Mouse (Mus musculus) lung, embryonic 14.5 days (tissue): ENCODE results near the gene Foxf1. TPM values are rescaled to one million over a fixed set of nuclear protein-coding genes. Genes with fewer than 3 reads are reported as not detected.

Experiments used
- ATAC-seq: fragments of 200-750 bp; cut with Nextera tagmentation; 2 replicates; pipeline ENCODE4 v1.8.0; 2017; ENCODE audit warnings: mild to moderate bottlenecking, moderate TSS enrichment, moderate library complexity; ENCODE audit not compliant: insufficient read depth
- DNase-seq: peaks from one replicate; pipeline ENCODE4 v3.0.0-alpha.2; 2015
- H3K27ac ChIP-seq: fragments of 300-500 bp; sonication (generic); 2 replicates; pipeline ENCODE4 v1.5.1; 2014; ENCODE audit warnings: low read depth, mild to moderate bottlenecking, moderate library complexity
- H3K27me3 ChIP-seq: fragments of 300-500 bp; sonication (generic); 2 replicates; pipeline ENCODE4 v1.6.1; 2014; ENCODE audit warnings: low read length, control low read depth; ENCODE audit not compliant: insufficient read depth
- H3K36me3 ChIP-seq: fragments of 300-500 bp; sonication (generic); 2 replicates; pipeline ENCODE4 v1.6.1; 2014; ENCODE audit warnings: control low read depth; ENCODE audit not compliant: insufficient read depth
- H3K4me1 ChIP-seq: fragments of 300-500 bp; sonication (generic); 2 replicates; pipeline ENCODE4 v1.6.1; 2014; ENCODE audit warnings: antibody characterized with exemption, control low read depth; ENCODE audit not compliant: insufficient read depth
- H3K4me2 ChIP-seq: fragments of 300-500 bp; sonication (generic); 2 replicates; pipeline ENCODE4 v1.6.1; 2014; ENCODE audit warnings: mild to moderate bottlenecking
- H3K4me3 ChIP-seq: fragments of 300-500 bp; sonication (generic); 2 replicates; pipeline ENCODE4 v1.5.1; 2014; ENCODE audit warnings: low read depth, low read length
- H3K9ac ChIP-seq: fragments of 300-500 bp; sonication (generic); 2 replicates; pipeline ENCODE4 v1.6.1; 2014
- H3K9me3 ChIP-seq: fragments of 300-500 bp; sonication (generic); 2 replicates; pipeline ENCODE4 v1.6.1; 2016; ENCODE audit warnings: low read depth, low read length, control low read depth
- CTCF ChIP-seq: IDR thresholded peaks from 2 replicates; pipeline ENCODE4 v1.5.1; 2016; ENCODE audit warnings: antibody characterized with exemption, low read depth
- WGBS: fragments of 180-500 bp; shearing (Covaris S2); extraction: QIAGEN DNeasy Blood & Tissue Kit; methylation state at CpG from one replicate; pipeline ENCODE4 v1.1.7; 2014; 5-methylcytosine and 5-hydroxymethylcytosine counted together
- polyA plus RNA-seq: library from polyadenylated mRNA; unstranded; fragments of >200 nt; fragmentation: Nextera tagmentation; extraction: Ambion mirVana; gene quantifications from 2 replicates; pipeline ENCODE4 v1.2.1, GENCODE M21; 2014

The Foxf1 gene
- 167 and 180 TPM in 2 replicates for polyA plus RNA-seq

DNA sequence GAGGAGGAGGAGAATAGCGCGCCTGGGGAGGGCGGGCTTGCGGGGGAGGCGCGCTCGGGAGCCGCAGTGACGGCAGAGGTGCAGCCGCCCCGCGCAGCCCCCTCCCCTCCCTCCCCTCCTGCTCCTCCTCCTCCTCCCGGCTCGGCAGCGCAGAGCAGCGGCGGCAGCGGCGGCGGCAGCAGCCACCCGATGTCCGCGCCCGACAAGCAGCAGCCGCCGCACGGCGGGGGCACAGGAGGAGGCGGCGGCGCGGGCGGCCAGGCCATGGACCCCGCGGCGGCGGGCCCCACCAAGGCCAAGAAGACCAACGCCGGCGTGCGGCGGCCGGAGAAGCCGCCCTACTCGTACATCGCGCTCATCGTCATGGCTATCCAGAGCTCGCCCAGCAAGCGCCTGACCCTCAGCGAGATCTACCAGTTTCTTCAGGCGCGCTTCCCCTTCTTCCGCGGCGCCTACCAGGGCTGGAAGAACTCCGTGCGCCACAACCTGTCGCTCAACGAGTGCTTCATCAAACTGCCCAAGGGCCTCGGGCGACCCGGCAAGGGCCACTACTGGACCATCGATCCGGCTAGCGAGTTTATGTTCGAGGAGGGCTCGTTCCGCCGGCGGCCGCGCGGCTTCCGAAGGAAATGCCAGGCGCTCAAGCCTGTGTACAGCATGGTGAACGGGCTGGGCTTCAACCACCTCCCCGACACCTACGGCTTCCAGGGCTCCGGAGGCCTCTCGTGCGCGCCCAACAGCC, at the start of gene Foxf1:
Foxf1 (plus strand) TSS at position 177 of the 742 bp plus-strand sequence.
- peak within 1 kb of the TSS; percentile 76 for H3K4me3 ChIP-seq
- peak within 1 kb of the TSS; percentile 84 for H3K4me2 ChIP-seq
- under 1% methylated on average over 81 of the region's 83 CpGs for WGBS
- H3K4me1 ChIP-seq = peaks cover 4% of the 10 kb centered on the region; the same call in 1 of the 2 replicates
- H3K27me3 ChIP-seq = peaks cover 78% of the 10 kb centered on the region
- H3K9ac ChIP-seq = peak within 1 kb of the TSS; percentile 87
- H3K36me3 ChIP-seq = peaks cover 35% of the 10 kb centered on the region
- ATAC-seq = peak; percentile 80
- DNase-seq = peak; percentile 91
- no peaks in the 10 kb centered on the region for H3K9me3 ChIP-seq
- peak within 1 kb of the TSS; percentile 99 for H3K27ac ChIP-seq
- no peak for TF ChIP-seq CTCF

DNA sequence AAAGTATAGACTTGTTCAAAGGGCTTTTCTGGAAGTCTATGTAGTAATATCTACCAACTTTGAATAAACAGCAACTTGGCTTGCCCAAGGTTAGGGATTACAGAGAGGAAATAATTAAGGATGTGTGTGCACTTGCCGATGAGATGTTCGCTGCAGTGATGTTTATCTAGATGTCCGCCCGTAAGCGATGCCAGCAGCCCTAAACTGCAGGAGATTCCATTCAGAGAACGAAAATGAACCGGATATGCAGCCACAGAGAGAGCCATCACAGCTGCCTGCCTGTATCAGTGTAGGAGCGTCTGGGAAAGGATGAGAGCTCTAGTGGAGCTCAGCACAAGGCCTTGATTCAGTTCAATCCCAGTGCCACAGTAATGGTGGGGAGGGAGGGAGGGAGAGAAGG, 48.6 kb upstream of the Foxf1 start:
- no peaks in the 10 kb centered on the region for H3K27me3 ChIP-seq
- ATAC-seq = peak; percentile 29; the same call in 1 of the 2 replicates

DNA sequence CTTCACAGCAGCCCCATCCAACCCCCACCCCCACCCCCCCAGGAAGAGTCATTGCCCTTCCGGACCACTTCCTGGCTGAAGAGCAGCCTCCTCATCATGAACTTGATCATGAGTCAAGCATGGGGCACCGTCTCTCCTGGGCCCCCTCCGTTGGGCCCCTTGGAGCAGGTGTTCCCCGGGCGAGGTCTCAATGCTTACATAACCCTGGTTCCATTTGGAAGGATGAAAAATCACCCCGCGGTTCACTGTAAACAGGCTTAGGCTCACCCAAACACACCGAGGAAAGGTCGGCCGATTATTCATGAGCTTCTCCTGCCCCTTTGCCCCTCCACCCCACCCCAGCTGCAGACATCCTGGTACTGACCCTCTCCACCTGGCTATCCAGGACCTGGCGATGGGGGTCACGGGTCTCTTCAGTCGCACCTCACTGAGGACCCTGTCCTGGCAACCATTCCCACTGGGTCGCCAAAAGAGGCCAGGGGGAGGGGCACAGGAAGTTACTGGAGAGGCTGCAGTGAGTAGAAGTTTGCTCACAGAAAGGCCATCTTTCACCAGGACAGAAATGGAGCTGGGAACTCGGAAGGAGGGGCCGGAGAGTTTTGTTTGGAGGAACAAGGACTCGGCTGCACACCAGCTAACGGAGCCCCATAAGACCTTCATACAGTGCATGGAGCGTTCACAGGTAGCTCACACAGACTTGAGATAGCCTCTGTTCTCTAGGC, 40.3 kb upstream of the Foxf1 start:
- H3K4me1 ChIP-seq = peaks cover 8% of the 10 kb centered on the region; the same call in 1 of the 2 replicates
- H3K9ac ChIP-seq = no peak overlapping the region
- H3K27ac ChIP-seq = no peak overlapping the region
- H3K4me3 ChIP-seq = no peak overlapping the region
- no peaks in the 10 kb centered on the region for H3K9me3 ChIP-seq
- 6% methylated on average over 19 of the region's 19 CpGs for WGBS
- TF ChIP-seq CTCF = no peak
- peak overlapping the region; percentile 34 for H3K4me2 ChIP-seq
- no peaks in the 10 kb centered on the region for H3K27me3 ChIP-seq
- H3K36me3 ChIP-seq = no peaks in the 10 kb centered on the region
- DNase-seq = peak; percentile 67
- peak; percentile 41; the same call in 1 of the 2 replicates for ATAC-seq

More for the DNA sequence above, 48.6 kb upstream of the Foxf1 start:
- Histone ChIP-seq H3K27ac (no peak overlapping the region; the same call in 1 of the 2 replicates), H3K9ac (no peak overlapping the region), H3K4me1 (no peaks in the 10 kb centered on the region), H3K36me3 (no peaks in the 10 kb centered on the region), H3K9me3 (no peaks in the 10 kb centered on the region), H3K4me2 (no peak overlapping the region), H3K4me3 (no peak overlapping the region)
- TF ChIP-seq CTCF = no peak
- peak; percentile 65 for DNase-seq
- WGBS = 36% methylated on average over 8 of the region's 8 CpGs

DNA sequence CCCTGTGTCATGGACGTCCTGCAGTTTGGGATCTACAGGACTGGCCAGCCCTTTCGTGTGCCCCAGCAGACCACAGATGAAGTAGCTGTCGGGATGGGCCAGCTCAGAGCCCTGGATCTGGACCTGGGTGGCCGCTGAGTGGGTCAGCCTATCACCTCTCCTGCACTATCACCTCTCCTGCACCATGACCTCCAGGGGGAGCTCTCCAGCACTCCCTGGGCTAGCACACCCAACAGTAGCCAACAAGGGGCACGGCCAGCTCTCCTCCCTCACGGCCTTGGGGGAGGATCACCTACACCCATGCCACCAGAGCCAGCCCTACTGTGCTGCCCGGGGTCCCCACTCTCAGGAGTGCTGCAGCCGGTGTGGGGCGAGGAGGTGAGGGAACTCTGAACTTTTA, 36.7 kb upstream of the Foxf1 start:
- no peak for DNase-seq
- no peak for ATAC-seq
- H3K4me3 ChIP-seq = no peak overlapping the region
- no peaks in the 10 kb centered on the region for H3K36me3 ChIP-seq
- no peaks in the 10 kb centered on the region for H3K9me3 ChIP-seq
- H3K9ac ChIP-seq = no peak overlapping the region
- H3K4me2 ChIP-seq = no peak overlapping the region
- TF ChIP-seq CTCF = peak; percentile 36
- H3K27me3 ChIP-seq = no peaks in the 10 kb centered on the region
- peaks cover 8% of the 10 kb centered on the region; the same call in 1 of the 2 replicates for H3K4me1 ChIP-seq
- no peak overlapping the region for H3K27ac ChIP-seq
- 59% methylated on average over 9 of the region's 9 CpGs for WGBS

DNA sequence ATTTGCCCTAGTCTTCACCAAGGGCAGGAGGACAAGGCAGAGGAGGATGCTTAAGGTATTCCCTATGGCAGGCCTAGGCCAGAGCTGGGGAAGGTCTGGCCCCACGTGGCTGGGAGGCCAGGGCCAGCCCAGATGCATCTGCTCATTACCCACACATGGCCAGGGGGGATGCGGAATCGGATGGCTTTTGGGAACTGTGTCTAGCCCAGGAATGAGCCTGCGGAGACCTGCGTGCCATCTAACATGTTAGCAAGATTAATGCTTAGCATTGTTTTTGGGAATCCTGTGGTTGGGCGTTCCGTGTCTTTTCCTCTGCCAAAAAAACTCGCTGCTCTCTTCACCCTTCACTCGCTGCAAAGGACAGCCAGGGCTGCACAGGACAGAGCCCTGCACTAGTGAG, 26.1 kb upstream of the Foxf1 start:
- Histone ChIP-seq H3K4me1 (no peaks in the 10 kb centered on the region), H3K27ac (no peak overlapping the region), H3K4me3 (no peak overlapping the region), H3K9me3 (no peaks in the 10 kb centered on the region), H3K9ac (no peak overlapping the region), H3K4me2 (no peak overlapping the region), H3K36me3 (peaks cover 52% of the 10 kb centered on the region), H3K27me3 (no peaks in the 10 kb centered on the region)
- DNase-seq (no peak), ATAC-seq (no peak)
- 63% methylated on average over 9 of the region's 9 CpGs for WGBS
- no peak for TF ChIP-seq CTCF

DNA sequence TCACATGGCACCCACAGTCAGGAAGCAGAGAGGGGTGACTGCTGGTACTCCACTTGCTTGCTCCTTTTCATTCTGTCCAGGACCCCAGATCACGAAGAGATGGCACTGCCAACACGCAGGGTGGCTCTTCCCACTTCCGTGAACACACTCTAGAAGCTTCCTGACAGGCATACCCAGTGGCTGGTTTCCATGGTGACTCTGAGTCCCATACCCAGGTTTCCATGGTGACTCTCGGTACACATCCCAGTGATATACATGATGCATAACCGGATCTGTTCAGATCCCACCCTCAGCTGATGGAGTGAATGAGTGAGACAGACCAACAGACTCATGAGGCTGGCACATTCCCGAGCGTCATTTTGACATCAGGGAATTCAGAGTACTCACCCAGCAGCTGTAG, 25.1 kb upstream of the Foxf1 start:
- Histone ChIP-seq H3K27ac (no peak overlapping the region), H3K27me3 (no peaks in the 10 kb centered on the region), H3K9me3 (no peaks in the 10 kb centered on the region), H3K9ac (no peak overlapping the region), H3K4me2 (no peak overlapping the region), H3K4me1 (no peaks in the 10 kb centered on the region), H3K4me3 (no peak overlapping the region), H3K36me3 (peaks cover 62% of the 10 kb centered on the region)
- 74% methylated on average over 7 of the region's 7 CpGs for WGBS
- ATAC-seq (no peak), DNase-seq (no peak)
- no peak for TF ChIP-seq CTCF

DNA sequence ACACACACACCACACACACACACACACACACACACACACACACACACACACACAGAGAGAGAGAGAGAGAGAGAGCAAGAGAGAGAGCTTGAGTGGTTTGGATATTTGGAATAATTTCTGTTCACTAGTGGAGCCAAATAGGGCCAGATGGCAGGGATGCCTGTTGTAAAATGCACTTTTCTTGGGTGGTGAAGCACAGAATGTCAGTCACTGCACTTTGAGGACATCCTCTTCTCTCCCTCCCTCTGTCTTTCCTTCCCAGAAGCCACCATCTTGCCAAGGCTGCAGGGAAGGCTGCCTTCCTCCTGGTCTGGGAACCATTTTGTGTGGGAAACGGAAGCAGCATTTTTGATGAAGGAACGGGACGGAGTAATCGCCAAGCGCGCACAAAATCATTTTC, 21.7 kb upstream of the Foxf1 start:
- H3K9me3 ChIP-seq = no peaks in the 10 kb centered on the region
- no peak overlapping the region for H3K27ac ChIP-seq
- no peak for TF ChIP-seq CTCF
- 94% methylated on average over 6 of the region's 6 CpGs for WGBS
- H3K4me1 ChIP-seq = no peaks in the 10 kb centered on the region
- DNase-seq (no peak), ATAC-seq (no peak)
- no peak overlapping the region for H3K9ac ChIP-seq
- peaks cover 82% of the 10 kb centered on the region for H3K36me3 ChIP-seq
- no peaks in the 10 kb centered on the region for H3K27me3 ChIP-seq
- no peak overlapping the region for H3K4me3 ChIP-seq
- no peak overlapping the region for H3K4me2 ChIP-seq
